Mouse (Mus musculus) embryo, embryonic 9.5 days (tissue): Measurements from ENCODE around the gene 0610012G03Rik.
"Not testable (repeated sequence)": the region's sequence is repeated elsewhere in the genome, so short reads cannot be mapped to it uniquely, and the experiment has no call there.

Experiments
- DNase-seq: peaks from one replicate; pipeline ENCODE4 v3.0.0-alpha.2; 2017; ENCODE audit errors: extremely low spot score

0610012G03Rik gene

GRCm38 (mm10) chr16:31948345-31948774 lies at the start of gene 0610012G03Rik, which contains the start of gene Ncbp2:
Gene 0610012G03Rik (minus strand): TSS chr16:31948494.
Gene Ncbp2 (plus strand): TSS chr16:31948513.
- DNase-seq, result peak; percentile 96

GRCm38 (mm10) chr16:31996371-31996770 lies 48.1 kb upstream of the 0610012G03Rik start:
- DNase-seq, result no peak

- DNase-seq, result no peak
Measured at GRCm38 (mm10) chr16:31993946-31994345, 45.7 kb upstream of the 0610012G03Rik start.

GRCm38 (mm10) chr16:31993195-31993594 lies 44.9 kb upstream of the 0610012G03Rik start:
- DNase-seq, result no peak

- no peak for DNase-seq
Measured at GRCm38 (mm10) chr16:31992039-31992438, 43.7 kb upstream of the 0610012G03Rik start.

- no peak for DNase-seq
Measured at GRCm38 (mm10) chr16:31980946-31981345, 32.7 kb upstream of the 0610012G03Rik start.

- DNase-seq, result no peak
Measured at GRCm38 (mm10) chr16:31979501-31979900, 31.2 kb upstream of the 0610012G03Rik start.

GRCm38 (mm10) chr16:31975258-31975657 lies 27.0 kb upstream of the 0610012G03Rik start:
- DNase-seq, result no peak

- no peak for DNase-seq
Measured at GRCm38 (mm10) chr16:31963224-31963623, 14.9 kb upstream of the 0610012G03Rik start.

- no peak for DNase-seq
Measured at GRCm38 (mm10) chr16:31947901-31948316, 385 bp downstream of the 0610012G03Rik start.

GRCm38 (mm10) chr16:31947333-31947732 lies 961 bp downstream of the 0610012G03Rik start:
- no peak for DNase-seq

- DNase-seq, result not testable (repeated sequence)
Measured at GRCm38 (mm10) chr16:31945986-31946385, 2.3 kb downstream of the 0610012G03Rik start.

- DNase-seq, result no peak
Measured at GRCm38 (mm10) chr16:31945372-31945771, 2.9 kb downstream of the 0610012G03Rik start.

- no peak for DNase-seq
Measured at GRCm38 (mm10) chr16:31944698-31945255, 3.5 kb downstream of the 0610012G03Rik start.

- DNase-seq, result peak; percentile 73
Measured at GRCm38 (mm10) chr16:31943980-31944379, 4.3 kb downstream of the 0610012G03Rik start.

GRCm38 (mm10) chr16:31940586-31940985 lies 7.7 kb downstream of the 0610012G03Rik start:
- no peak for DNase-seq

- no peak for DNase-seq
Measured at GRCm38 (mm10) chr16:31938856-31939255, 9.4 kb downstream of the 0610012G03Rik start.

- no peak for DNase-seq
Measured at GRCm38 (mm10) chr16:31936568-31936967, 11.7 kb downstream of the 0610012G03Rik start.

- DNase-seq, result peak; percentile 35
Measured at GRCm38 (mm10) chr16:31935091-31935979, 13.0 kb downstream of the 0610012G03Rik start.

GRCm38 (mm10) chr16:31934550-31935010 lies 13.7 kb downstream of the 0610012G03Rik start:
- peak; percentile 29 for DNase-seq

GRCm38 (mm10) chr16:31933751-31934549 lies 14.3 kb downstream of the 0610012G03Rik start, which contains the start of gene Pigz:
Gene Pigz (plus strand): TSS chr16:31933851.
- DNase-seq, result peak; percentile 35
